8 mouse cellular contexts compared by ENCODE assay signal in genomic region chr12:36040571-36041280, GRCm38 (mm10). TPM values are rescaled to one million over a fixed set of nuclear protein-coding genes. Genes with fewer than 3 reads are reported as not detected.
A peak's percentile ranks its signal among the peaks of the same experiment; 100 is the strongest.
DNase-seq lines count a peak whose midpoint lies in the region; ATAC-seq and TF ChIP-seq lines count a peak whose summit lies in the region.

No protein-coding gene starts in this region.

- ATAC-seq in heart, embryonic 11.5 days (replicated peaks; ENCODE audit: insufficient number of reproducible peaks, low FRiP score, low TSS enrichment): no peak
- ATAC-seq in heart, embryonic 15.5 days (replicated peaks; ENCODE audit: insufficient number of reproducible peaks, insufficient read depth, low FRiP score, low read depth): no peak
- no peak for ATAC-seq in lung, postnatal 0 days
- ATAC-seq in stomach, postnatal 0 days (ENCODE audit: low FRiP score, low TSS enrichment): no peak

- no peaks in the 10 kb centered on the region for H3K9me3 ChIP-seq in heart, embryonic 11.5 days (replicated peaks; ENCODE audit: control insufficient read depth, low read length)
- H3K9me3 ChIP-seq in heart, embryonic 15.5 days (replicated peaks): no peaks in the 10 kb centered on the region
- H3K9me3 ChIP-seq in lung, postnatal 0 days (ENCODE audit: low read length): no peaks in the 10 kb centered on the region
- no peaks in the 10 kb centered on the region for H3K9me3 ChIP-seq in stomach, postnatal 0 days (ENCODE audit: control insufficient read depth, low read length)

- peak overlapping the region; percentile 92 for H3K4me3 ChIP-seq in heart, embryonic 11.5 days (ENCODE audit: low read depth, low read length)
- H3K4me3 ChIP-seq in cerebellum, adult 2 months (replicated peaks; ENCODE audit: insufficient read depth, low read depth, low read length): peak overlapping the region; percentile 56
- peak overlapping the region; percentile 79 for H3K4me3 ChIP-seq in heart, embryonic 15.5 days
- peak overlapping the region; percentile 62 for H3K4me3 ChIP-seq in lung, postnatal 0 days (ENCODE audit: low read depth, low read length)
- H3K4me3 ChIP-seq in stomach, postnatal 0 days (ENCODE audit: low read depth, low read length): peak overlapping the region; percentile 85

- H3K9ac ChIP-seq in heart, embryonic 11.5 days (ENCODE audit: low read depth, low read length): no peak overlapping the region
- H3K9ac ChIP-seq in heart, embryonic 15.5 days: 0 out of 2 replicates have a peak overlapping the region, but pooled peaks have one; percentile 8
- no peak overlapping the region; the same call in 1 of the 2 replicates for H3K9ac ChIP-seq in lung, postnatal 0 days (replicated peaks; ENCODE audit: low read depth)
- H3K9ac ChIP-seq in stomach, postnatal 0 days (ENCODE audit: low read length): no peak overlapping the region

- no peaks in the 10 kb centered on the region for H3K27me3 ChIP-seq in heart, embryonic 11.5 days (ENCODE audit: control insufficient read depth, insufficient read depth, low read length)
- H3K27me3 ChIP-seq in cerebellum, adult 2 months (ENCODE audit: control insufficient read depth, insufficient read depth, low read length): no peaks in the 10 kb centered on the region
- no peaks in the 10 kb centered on the region for H3K27me3 ChIP-seq in heart, embryonic 15.5 days
- no peaks in the 10 kb centered on the region for H3K27me3 ChIP-seq in lung, postnatal 0 days (replicated peaks; ENCODE audit: insufficient read depth, low read length)
- H3K27me3 ChIP-seq in stomach, postnatal 0 days (ENCODE audit: control insufficient read depth, insufficient read depth, low read length): no peaks in the 10 kb centered on the region

- H3K27ac ChIP-seq in heart, embryonic 11.5 days (ENCODE audit: low read depth, low read length): no peak overlapping the region
- H3K27ac ChIP-seq in cerebellum, adult 2 months (ENCODE audit: insufficient read depth, low read length): 0 out of 2 replicates have a peak overlapping the region, but pooled peaks have one; percentile 46
- H3K27ac ChIP-seq in heart, embryonic 15.5 days: peak overlapping the region; percentile 42; the same call in 1 of the 2 replicates
- H3K27ac ChIP-seq in lung, postnatal 0 days (ENCODE audit: low read length): peak overlapping the region; percentile 64
- H3K27ac ChIP-seq in stomach, postnatal 0 days (replicated peaks): no peak overlapping the region

- no peak for TF ChIP-seq EP300 in lung, postnatal 0 days (IDR thresholded peaks at IDR 0.05)
- no peak for TF ChIP-seq EP300 in stomach, postnatal 0 days (optimal IDR thresholded peaks at IDR 0.05)

- peak overlapping the region; percentile 92 for H3K4me2 ChIP-seq in heart, embryonic 11.5 days
- peak overlapping the region; percentile 88 for H3K4me2 ChIP-seq in heart, embryonic 15.5 days
- H3K4me2 ChIP-seq in lung, postnatal 0 days (replicated peaks; ENCODE audit: low read depth, low read length): peak overlapping the region; percentile 81
- peak overlapping the region; percentile 100 for H3K4me2 ChIP-seq in stomach, postnatal 0 days (replicated peaks; ENCODE audit: low read depth)

- peaks cover 5% of the 10 kb centered on the region for H3K4me1 ChIP-seq in heart, embryonic 11.5 days (ENCODE audit: control insufficient read depth, insufficient read depth, low read length)
- no peaks in the 10 kb centered on the region; the same call in 1 of the 2 replicates for H3K4me1 ChIP-seq in cerebellum, adult 2 months (ENCODE audit: control insufficient read depth, insufficient read depth, low read length)
- peaks cover 16% of the 10 kb centered on the region for H3K4me1 ChIP-seq in heart, embryonic 15.5 days (replicated peaks)
- H3K4me1 ChIP-seq in lung, postnatal 0 days (ENCODE audit: insufficient read depth, low read depth, low read length): no peaks in the 10 kb centered on the region
- H3K4me1 ChIP-seq in stomach, postnatal 0 days (replicated peaks; ENCODE audit: control insufficient read depth, insufficient read depth): no peaks in the 10 kb centered on the region

- TF ChIP-seq CTCF in cerebellum, adult 2 months (IDR thresholded peaks at IDR 0.05; ENCODE audit: borderline replicate concordance, insufficient read depth, low read depth, low read length): no peak
- TF ChIP-seq CTCF in lung, postnatal 0 days (IDR thresholded peaks at IDR 0.05): no peak
- TF ChIP-seq CTCF in stomach, postnatal 0 days (IDR thresholded peaks at IDR 0.05; ENCODE audit: low read depth): no peak

- DNase-seq in heart, adult 9 months (ENCODE audit: low spot score in 2 of 2): no peak
- peak; percentile 54 to 57 for DNase-seq in cerebellum, adult 2 months
- DNase-seq in lung, postnatal 0 days (ENCODE audit: low spot score): no peak
- DNase-seq in stomach, postnatal 0 days (ENCODE audit: low spot score): peak; percentile 19
- no peak for DNase-seq in left cerebral cortex, adult 11 months (ENCODE audit: low spot score)
- DNase-seq in adrenal gland, postnatal 10 days: no peak

- no peaks in the 10 kb centered on the region for H3K36me3 ChIP-seq in heart, embryonic 11.5 days (ENCODE audit: control insufficient read depth, insufficient read depth, low read length)
- H3K36me3 ChIP-seq in heart, embryonic 15.5 days: no peaks in the 10 kb centered on the region
- H3K36me3 ChIP-seq in lung, postnatal 0 days (ENCODE audit: insufficient read depth, low read length): no peaks in the 10 kb centered on the region
- no peaks in the 10 kb centered on the region for H3K36me3 ChIP-seq in stomach, postnatal 0 days (ENCODE audit: control insufficient read depth, insufficient read depth, low read length)

- WGBS in heart, embryonic 11.5 days (ENCODE audit: insufficient replicate concordance): 65% methylated on average over 10 of the region's 10 CpGs
- WGBS in cerebellum, adult 2 months: 20% methylated on average over 10 of the region's 10 CpGs
- 55% methylated on average over 10 of the region's 10 CpGs for WGBS in heart, embryonic 15.5 days
- 40% methylated on average over 10 of the region's 10 CpGs for WGBS in lung, postnatal 0 days
- 49% methylated on average over 10 of the region's 10 CpGs for WGBS in stomach, postnatal 0 days

- no peak for TF ChIP-seq POLR2A in cerebellum, adult 2 months (IDR thresholded peaks at IDR 0.05; ENCODE audit: borderline replicate concordance, insufficient read depth, low read length)

RNA-seq across cellular contexts. Expression of gene Tspan13, which starts 1.6 kb away (rescaled TPM):
- polyA plus RNA-seq in heart, embryonic 11.5 days (2014; fragmentation: Nextera tagmentation; extraction: Ambion mirVana): 73.9 and 77.2 TPM in 2 replicates
- polyA plus RNA-seq in cerebellum, adult 2 months (2012; rRNA removed): 157 and 167 TPM in 2 replicates
- 57.9 and 65.1 TPM in 2 replicates for polyA plus RNA-seq in heart, embryonic 15.5 days (2015; fragmentation: Nextera tagmentation; extraction: Ambion mirVana)
- 255 and 302 TPM in 2 replicates for polyA plus RNA-seq in lung, postnatal 0 days (2015; fragmentation: Nextera tagmentation; extraction: Ambion mirVana)
- 121 and 129 TPM in 2 replicates for polyA plus RNA-seq in stomach, postnatal 0 days (2015; fragmentation: Nextera tagmentation; extraction: Ambion mirVana)
- total RNA-seq in adrenal gland, postnatal 10 days (2021): 10 to 100 TPM; 35.7 to 47.8 TPM

RNA-seq across cellular contexts. Expression of gene Agr2, which starts 48.0 kb away (rescaled TPM):
- 0.66 TPM in 1 of 2 replicates, not detected in the other for polyA plus RNA-seq in heart, embryonic 11.5 days (2014; fragmentation: Nextera tagmentation; extraction: Ambion mirVana)
- not detected in 2 replicates for polyA plus RNA-seq in cerebellum, adult 2 months (2012; rRNA removed)
- polyA plus RNA-seq in heart, embryonic 15.5 days (2015; fragmentation: Nextera tagmentation; extraction: Ambion mirVana): 1.2 and 2.2 TPM in 2 replicates
- 5.8 and 7.0 TPM in 2 replicates for polyA plus RNA-seq in lung, postnatal 0 days (2015; fragmentation: Nextera tagmentation; extraction: Ambion mirVana)
- polyA plus RNA-seq in stomach, postnatal 0 days (2015; fragmentation: Nextera tagmentation; extraction: Ambion mirVana): 1,362 and 1,533 TPM in 2 replicates
- total RNA-seq in adrenal gland, postnatal 10 days (2021): not detected

Comparison
In these comparisons a context has a peak if more than half of its experiments do, and no peak if none do; other contexts are left out.
1. H3K27ac ChIP-seq: peak in cerebellum, adult 2 months (single experiment), heart, embryonic 15.5 days (single experiment) and lung, postnatal 0 days (single experiment); none in heart, embryonic 11.5 days (single experiment) and stomach, postnatal 0 days (single experiment).
2. DNase-seq: peak in cerebellum, adult 2 months (2 of 2) and stomach, postnatal 0 days (single experiment); none in heart, adult 9 months (0 of 2), lung, postnatal 0 days (single experiment), left cerebral cortex, adult 11 months (single experiment) and adrenal gland, postnatal 10 days (single experiment).
3. RNA of gene Agr2, which starts 48.0 kb away (polyA plus RNA-seq): 1,362 to 1,533 TPM in stomach, postnatal 0 days; 5.8 to 7.0 TPM in lung, postnatal 0 days, 1.2 to 2.2 TPM in heart, embryonic 15.5 days, 0.66 TPM in heart, embryonic 11.5 days and not detected in cerebellum, adult 2 months; every median in the first group is over 100 times any median in the second.
4. Peak in every context shown above with its lines, with median percentiles within 50 percentile points of each other: H3K4me2 ChIP-seq and H3K4me3 ChIP-seq.